Mouse (Mus musculus): ENCODE results near the gene Iqsec1. TPM values are rescaled to one million over a fixed set of nuclear protein-coding genes. Genes with fewer than 3 reads are reported as not detected.

Gene Iqsec1
- polyA plus RNA-seq, 1 experiment from 2014 or later = 16.9 TPM

DNA sequence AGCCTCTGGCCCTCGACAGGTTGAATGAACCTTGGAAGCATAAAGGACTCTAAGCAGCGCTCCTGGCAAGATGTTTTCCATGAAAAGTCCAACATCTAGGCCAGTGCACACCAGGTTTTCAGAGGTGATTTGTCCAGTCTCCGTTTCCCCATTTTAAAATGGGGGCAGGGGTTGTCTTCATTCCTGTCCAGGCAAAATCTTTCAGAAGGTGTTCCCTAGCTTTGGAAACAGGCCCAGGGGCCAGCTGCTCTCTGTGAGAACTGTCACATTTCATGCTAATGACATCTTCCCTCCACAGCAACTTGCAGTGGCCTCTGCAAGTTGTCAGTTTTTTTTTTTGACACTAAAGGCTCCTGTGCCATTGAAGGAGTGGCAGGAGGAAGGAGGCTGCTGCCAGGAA is 180.4 kb downstream of the Iqsec1 start:
- 48% methylated on average over 3 of the region's 3 CpGs for WGBS
- Histone ChIP-seq H3K27ac (no peak overlapping the region), H3K9me3 (no peaks in the 10 kb centered on the region), H3K4me3 (replicated peaks) (0 out of 2 replicates have a peak overlapping the region, but pooled peaks have one; percentile 45), H3K4me1 (replicated peaks) (peaks cover 49% of the 10 kb centered on the region), H3K27me3 (peaks cover 14% of the 10 kb centered on the region), H3K9ac (replicated peaks) (peak overlapping the region; percentile 17; the same call in 1 of the 2 replicates), H3K4me2 (replicated peaks) (peak overlapping the region; percentile 65), H3K36me3 (no peaks in the 10 kb centered on the region)
- ATAC-seq = no peak

DNA sequence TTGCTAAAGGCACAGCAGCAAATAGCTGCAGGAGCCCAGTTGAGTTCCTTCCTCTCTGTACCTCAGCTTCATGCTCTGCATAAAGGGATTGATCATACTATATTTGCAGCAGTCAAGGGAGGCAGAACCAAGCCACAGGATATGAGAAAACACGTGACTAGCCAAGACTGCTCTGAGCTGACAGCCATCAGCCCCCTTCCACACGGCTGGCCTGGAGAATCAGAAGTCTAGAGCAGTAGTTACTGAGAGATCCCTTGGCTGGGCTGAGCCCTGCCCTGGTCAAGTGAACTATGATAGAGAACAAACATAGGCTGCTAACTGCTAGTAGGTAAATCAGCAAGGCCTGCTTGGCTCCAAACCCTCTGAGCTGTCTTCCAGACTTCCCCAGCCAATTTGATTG is 180.9 kb downstream of the Iqsec1 start:
- no peak for ATAC-seq
- Histone ChIP-seq H3K27ac (no peak overlapping the region), H3K4me3 (replicated peaks) (no peak overlapping the region), H3K9me3 (no peaks in the 10 kb centered on the region), H3K4me1 (replicated peaks) (peaks cover 52% of the 10 kb centered on the region), H3K4me2 (replicated peaks) (peak overlapping the region; percentile 65; the same call in 1 of the 2 replicates), H3K36me3 (no peaks in the 10 kb centered on the region), H3K9ac (replicated peaks) (0 out of 2 replicates have a peak overlapping the region, but pooled peaks have one; percentile 17), H3K27me3 (peaks cover 14% of the 10 kb centered on the region)
- whole genome bisulfite sequencing = 33% methylated on average over 2 of the region's 2 CpGs

DNA sequence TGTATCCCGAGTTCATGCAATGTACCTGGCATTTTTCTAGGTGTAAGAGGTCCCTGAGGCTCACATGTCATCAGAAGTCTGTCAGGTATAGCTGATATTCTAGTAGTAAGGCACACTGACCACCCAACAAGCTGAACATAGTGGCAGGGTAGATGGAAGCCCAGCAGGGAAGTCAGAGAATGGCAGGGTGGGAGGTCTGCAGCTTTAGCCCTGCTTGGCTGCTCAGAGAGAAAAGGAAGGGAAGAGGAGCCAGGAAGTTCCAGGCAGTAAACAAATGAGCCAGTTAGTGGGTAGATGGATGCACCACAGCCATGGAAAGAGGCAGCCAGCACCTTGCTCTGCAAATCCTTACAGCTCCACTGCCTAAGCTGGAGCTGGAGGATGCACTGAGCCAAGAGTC is 181.7 kb downstream of the Iqsec1 start:
- peaks cover 57% of the 10 kb centered on the region for H3K4me1 ChIP-seq (replicated peaks)
- H3K27me3 ChIP-seq = peaks cover 12% of the 10 kb centered on the region
- no peaks in the 10 kb centered on the region for H3K9me3 ChIP-seq
- H3K27ac ChIP-seq = no peak overlapping the region
- 50% methylated on average over 1 of the region's 1 CpGs for WGBS
- H3K36me3 ChIP-seq = no peaks in the 10 kb centered on the region
- no peak overlapping the region for H3K9ac ChIP-seq (replicated peaks)
- ATAC-seq = no peak
- no peak overlapping the region for H3K4me2 ChIP-seq (replicated peaks)
- H3K4me3 ChIP-seq (replicated peaks) = no peak overlapping the region

DNA sequence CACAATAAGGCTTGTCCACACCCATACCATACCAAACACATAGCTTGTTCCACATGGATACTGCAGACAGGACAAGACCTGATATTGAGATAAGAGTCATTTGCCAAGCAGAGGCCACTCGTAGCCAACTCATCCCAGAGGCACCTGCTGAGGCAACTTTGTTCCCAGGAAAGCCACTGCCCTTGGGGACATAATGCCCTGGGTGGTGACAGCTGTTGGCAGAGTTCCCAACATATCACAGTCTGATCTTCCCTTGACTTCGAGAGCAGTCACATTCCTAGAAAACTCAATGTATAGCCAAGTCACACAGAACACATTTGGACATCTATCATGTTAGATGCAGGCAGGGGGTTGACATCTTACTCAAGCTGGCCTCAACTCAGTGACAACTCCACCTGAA is 183.4 kb downstream of the Iqsec1 start:
- Histone ChIP-seq H3K4me1 (replicated peaks) (peaks cover 44% of the 10 kb centered on the region), H3K27me3 (0 out of 2 replicates have a peak, but pooled peaks cover 4% of the 10 kb centered on the region), H3K36me3 (no peaks in the 10 kb centered on the region), H3K9ac (replicated peaks) (no peak overlapping the region), H3K9me3 (no peaks in the 10 kb centered on the region), H3K4me2 (replicated peaks) (no peak overlapping the region), H3K4me3 (replicated peaks) (no peak overlapping the region), H3K27ac (no peak overlapping the region)
- no peak for ATAC-seq
- whole genome bisulfite sequencing = 75% methylated on average over 2 of the region's 2 CpGs

DNA sequence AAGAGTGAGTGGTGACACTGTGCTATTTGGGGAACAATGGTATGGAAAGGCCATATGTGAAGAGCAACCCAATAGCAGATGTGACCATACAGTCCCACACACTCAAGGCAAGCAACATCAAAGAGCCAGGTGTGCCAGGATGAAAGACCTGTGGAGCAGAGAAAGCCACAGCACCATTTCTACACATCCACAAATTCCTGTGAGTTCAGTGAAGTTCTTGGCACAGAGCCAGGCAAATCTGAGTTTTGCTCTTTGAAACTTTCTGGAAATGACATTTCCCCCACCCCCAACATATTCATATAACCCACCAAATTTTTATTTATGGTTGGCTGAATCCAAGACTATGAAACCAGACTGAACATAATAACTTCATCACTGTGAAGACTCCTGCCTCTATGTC is 183.8 kb downstream of the Iqsec1 start:
- no peak for ATAC-seq
- no peaks in the 10 kb centered on the region for H3K9me3 ChIP-seq
- 0 out of 2 replicates have a peak, but pooled peaks cover 4% of the 10 kb centered on the region for H3K27me3 ChIP-seq
- H3K4me2 ChIP-seq (replicated peaks) = no peak overlapping the region
- no peak overlapping the region for H3K4me3 ChIP-seq (replicated peaks)
- H3K9ac ChIP-seq (replicated peaks) = no peak overlapping the region
- no peak overlapping the region for H3K27ac ChIP-seq
- H3K4me1 ChIP-seq (replicated peaks) = peaks cover 40% of the 10 kb centered on the region
- H3K36me3 ChIP-seq = no peaks in the 10 kb centered on the region

DNA sequence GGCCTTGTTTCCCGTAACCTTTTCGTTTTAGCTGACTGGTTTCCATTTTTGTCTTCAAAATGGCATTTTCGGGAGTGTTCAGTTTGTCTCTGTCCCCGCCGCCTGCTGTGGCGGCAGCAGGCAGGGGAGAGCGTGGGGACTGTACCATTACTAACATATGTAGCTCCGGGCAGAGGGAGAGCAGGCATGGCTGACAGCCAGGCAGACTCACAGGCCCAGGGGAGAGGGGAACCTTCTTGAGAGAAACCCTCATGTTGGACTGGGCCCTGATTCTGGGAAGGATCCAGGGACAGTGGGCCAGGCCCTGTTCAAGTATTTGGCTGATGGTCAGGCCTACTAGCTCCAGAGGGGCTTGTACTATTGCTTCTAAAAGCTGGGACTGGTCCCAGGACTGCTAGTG is 185.9 kb downstream of the Iqsec1 start:
- Histone ChIP-seq H3K36me3 (no peaks in the 10 kb centered on the region), H3K4me2 (replicated peaks) (no peak overlapping the region)
- 81% methylated on average over 8 of the region's 8 CpGs for WGBS

DNA sequence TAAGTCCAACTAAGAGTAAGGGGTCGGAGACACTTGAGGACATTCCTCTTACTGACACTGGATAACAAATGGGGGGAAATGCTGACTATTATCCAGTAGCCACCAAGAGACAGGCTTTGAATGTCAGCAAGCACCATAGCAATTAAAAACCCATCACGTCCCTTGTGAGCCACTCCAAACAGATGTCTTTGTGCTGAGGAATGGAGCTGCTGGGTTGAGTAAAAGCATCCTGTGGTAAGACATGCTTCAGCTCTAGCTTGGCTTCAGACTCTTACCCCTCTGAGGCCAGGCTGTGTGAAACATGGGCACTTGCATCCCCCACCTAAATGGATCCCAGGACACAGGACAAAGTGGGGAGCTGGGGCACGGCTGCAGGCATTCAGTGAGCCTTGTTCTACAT is 186.4 kb downstream of the Iqsec1 start:
- H3K9ac ChIP-seq (replicated peaks) = no peak overlapping the region
- H3K27me3 ChIP-seq = 0 out of 2 replicates have a peak, but pooled peaks cover 4% of the 10 kb centered on the region
- no peak overlapping the region for H3K4me2 ChIP-seq (replicated peaks)
- ATAC-seq = no peak
- WGBS = 66% methylated on average over 3 of the region's 3 CpGs
- no peak overlapping the region for H3K4me3 ChIP-seq (replicated peaks)
- peaks cover 14% of the 10 kb centered on the region for H3K4me1 ChIP-seq (replicated peaks)
- peak overlapping the region; percentile 51; the same call in 1 of the 2 replicates for H3K27ac ChIP-seq
- no peaks in the 10 kb centered on the region for H3K36me3 ChIP-seq
- H3K9me3 ChIP-seq = no peaks in the 10 kb centered on the region

More for the DNA sequence above, 185.9 kb downstream of the Iqsec1 start:
- H3K27ac ChIP-seq = no peak overlapping the region
- H3K27me3 ChIP-seq = 0 out of 2 replicates have a peak, but pooled peaks cover 4% of the 10 kb centered on the region
- 0 out of 2 replicates have a peak, but pooled peaks have one; percentile 43 for ATAC-seq
- no peak overlapping the region for H3K9ac ChIP-seq (replicated peaks)
- H3K9me3 ChIP-seq = no peaks in the 10 kb centered on the region
- H3K4me1 ChIP-seq (replicated peaks) = peaks cover 19% of the 10 kb centered on the region
- no peak overlapping the region for H3K4me3 ChIP-seq (replicated peaks)

DNA sequence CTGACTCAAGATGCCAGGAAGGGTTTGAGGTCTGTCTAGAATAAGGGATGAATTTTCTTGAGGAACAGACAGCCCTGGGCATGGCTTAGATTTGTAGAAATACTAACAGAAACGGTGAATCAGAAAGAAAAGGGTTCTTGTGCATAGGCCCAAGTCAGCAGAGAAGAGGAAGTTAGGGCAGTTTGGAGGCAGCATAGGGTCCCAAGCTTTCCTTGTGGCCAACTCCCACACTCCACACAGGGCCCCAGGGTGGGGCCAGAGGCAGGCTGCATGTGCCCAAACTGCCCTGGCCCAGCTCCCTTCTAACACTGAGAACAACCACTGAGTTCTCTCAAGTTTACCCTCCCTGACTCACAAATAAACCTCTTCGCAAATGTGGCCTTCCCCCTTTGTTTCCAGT is 187.7 kb downstream of the Iqsec1 start:
- Histone ChIP-seq H3K9me3 (no peaks in the 10 kb centered on the region), H3K9ac (replicated peaks) (no peak overlapping the region), H3K4me2 (replicated peaks) (no peak overlapping the region), H3K27ac (no peak overlapping the region), H3K4me1 (replicated peaks) (peaks cover 8% of the 10 kb centered on the region), H3K27me3 (no peaks in the 10 kb centered on the region), H3K4me3 (replicated peaks) (no peak overlapping the region), H3K36me3 (no peaks in the 10 kb centered on the region)
- WGBS = 92% methylated on average over 2 of the region's 2 CpGs
- ATAC-seq = no peak

DNA sequence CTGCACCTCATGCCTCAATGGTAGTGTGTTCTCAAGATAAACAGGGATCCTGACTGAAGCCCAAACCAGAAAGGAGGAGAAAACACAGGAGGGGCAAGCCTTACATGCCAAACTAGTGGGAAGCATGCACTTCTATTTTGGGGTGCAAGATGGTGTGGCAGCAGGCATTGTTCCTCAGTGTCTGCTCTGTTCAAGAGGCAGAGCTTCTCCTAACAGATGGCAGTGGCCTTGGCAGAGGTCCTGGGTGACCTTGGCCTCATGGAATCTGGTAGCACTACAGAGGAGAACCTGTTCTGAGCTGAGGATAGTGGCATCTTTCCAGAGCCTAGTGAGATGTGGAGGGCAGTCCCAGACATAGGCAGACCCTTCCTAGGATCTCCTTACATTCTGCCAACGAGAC is 189.4 kb downstream of the Iqsec1 start:
- H3K36me3 ChIP-seq = no peaks in the 10 kb centered on the region
- 84% methylated on average over 1 of the region's 1 CpGs for WGBS
- H3K9me3 ChIP-seq = no peaks in the 10 kb centered on the region
- no peak overlapping the region for H3K27ac ChIP-seq
- H3K4me1 ChIP-seq (replicated peaks) = peaks cover 8% of the 10 kb centered on the region
- H3K9ac ChIP-seq (replicated peaks) = no peak overlapping the region
- H3K4me3 ChIP-seq (replicated peaks) = no peak overlapping the region
- no peak for ATAC-seq
- no peaks in the 10 kb centered on the region for H3K27me3 ChIP-seq
- no peak overlapping the region for H3K4me2 ChIP-seq (replicated peaks)

DNA sequence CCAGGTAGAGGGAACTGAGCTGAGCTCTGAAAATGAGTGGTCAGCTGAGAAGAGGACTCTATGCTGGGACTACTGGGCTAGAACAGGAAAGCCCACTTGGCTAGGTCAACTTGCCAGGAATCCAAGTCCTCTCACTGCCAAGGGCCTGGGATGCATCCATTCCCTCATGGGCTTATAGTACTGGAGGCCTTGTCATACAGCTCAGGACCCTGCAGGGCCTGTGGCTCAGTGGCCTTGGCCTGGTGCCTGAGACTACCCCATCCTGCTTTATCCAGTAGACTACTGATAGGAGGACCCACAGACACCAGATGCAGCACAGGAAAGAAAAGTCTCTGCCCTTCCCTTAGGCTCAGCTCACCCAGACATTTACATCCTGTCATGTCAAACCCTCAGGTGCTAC is 190.3 kb downstream of the Iqsec1 start:
- Histone ChIP-seq H3K9ac (replicated peaks) (no peak overlapping the region), H3K4me1 (replicated peaks) (peaks cover 8% of the 10 kb centered on the region), H3K27me3 (no peaks in the 10 kb centered on the region), H3K27ac (no peak overlapping the region), H3K4me3 (replicated peaks) (no peak overlapping the region), H3K36me3 (no peaks in the 10 kb centered on the region), H3K9me3 (no peaks in the 10 kb centered on the region), H3K4me2 (replicated peaks) (no peak overlapping the region)
- ATAC-seq = no peak

DNA sequence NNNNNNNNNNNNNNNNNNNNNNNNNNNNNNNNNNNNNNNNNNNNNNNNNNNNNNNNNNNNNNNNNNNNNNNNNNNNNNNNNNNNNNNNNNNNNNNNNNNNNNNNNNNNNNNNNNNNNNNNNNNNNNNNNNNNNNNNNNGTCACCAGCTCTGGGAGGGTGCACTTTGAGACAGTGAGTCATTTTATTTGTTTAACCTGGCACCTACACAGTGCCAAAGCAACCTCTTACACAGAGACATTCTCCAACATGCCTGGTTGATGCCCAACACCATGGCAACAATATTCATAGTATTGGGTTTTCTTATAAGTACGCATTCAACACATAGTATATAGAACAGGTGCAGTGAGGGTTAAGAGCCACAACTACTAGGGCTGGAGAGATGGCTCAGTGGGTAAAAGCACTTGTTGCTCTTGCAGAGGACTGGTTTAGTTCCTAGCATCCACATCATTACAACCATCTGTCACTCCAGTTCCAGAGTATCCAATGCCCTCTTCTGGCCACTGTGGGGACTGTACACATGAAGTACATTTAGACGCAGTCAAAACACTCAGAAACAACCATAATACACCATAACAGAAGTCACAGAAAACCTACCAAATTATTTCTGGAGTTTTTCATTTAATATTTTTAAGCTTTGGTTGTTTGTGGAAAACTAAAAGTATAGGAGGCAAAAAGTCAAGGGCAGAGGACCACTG is 191.4 kb downstream of the Iqsec1 start:
- H3K9ac ChIP-seq (replicated peaks) = no peak overlapping the region
- no peaks in the 10 kb centered on the region for H3K9me3 ChIP-seq
- peaks cover under 1% of the 10 kb centered on the region; the same call in 1 of the 2 replicates for H3K4me1 ChIP-seq (replicated peaks)
- 97% methylated on average over 2 of the region's 2 CpGs for WGBS
- H3K4me3 ChIP-seq (replicated peaks) = no peak overlapping the region
- H3K36me3 ChIP-seq = no peaks in the 10 kb centered on the region
- H3K27ac ChIP-seq = no peak overlapping the region
- H3K4me2 ChIP-seq (replicated peaks) = no peak overlapping the region
- 0 out of 2 replicates have a peak, but pooled peaks cover 3% of the 10 kb centered on the region for H3K27me3 ChIP-seq
- no peak for ATAC-seq

DNA sequence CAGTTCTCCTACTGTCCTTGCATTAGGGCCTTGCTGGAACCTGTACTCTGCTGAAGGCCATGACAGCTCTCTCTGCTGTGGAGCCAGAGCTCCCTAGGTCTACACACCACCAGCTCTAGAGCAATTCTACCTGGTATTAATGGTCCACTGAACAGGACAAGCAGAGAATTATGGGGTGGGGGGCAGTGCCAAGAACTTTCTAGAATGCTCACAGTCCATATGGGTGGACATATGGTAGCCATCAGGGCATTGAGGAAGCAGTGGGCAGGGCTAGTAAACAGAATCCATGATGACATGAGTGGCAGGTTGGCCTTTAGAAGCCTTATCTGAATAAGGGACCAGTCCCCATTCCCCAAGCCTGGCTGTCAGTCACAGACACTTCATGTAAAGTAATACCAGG is 197.6 kb downstream of the Iqsec1 start:
- Histone ChIP-seq H3K27me3 (0 out of 2 replicates have a peak, but pooled peaks cover 3% of the 10 kb centered on the region), H3K36me3 (no peaks in the 10 kb centered on the region), H3K9ac (replicated peaks) (no peak overlapping the region), H3K9me3 (no peaks in the 10 kb centered on the region), H3K27ac (no peak overlapping the region), H3K4me3 (replicated peaks) (no peak overlapping the region), H3K4me2 (replicated peaks) (no peak overlapping the region), H3K4me1 (replicated peaks) (peaks cover 20% of the 10 kb centered on the region)
- ATAC-seq = no peak

DNA sequence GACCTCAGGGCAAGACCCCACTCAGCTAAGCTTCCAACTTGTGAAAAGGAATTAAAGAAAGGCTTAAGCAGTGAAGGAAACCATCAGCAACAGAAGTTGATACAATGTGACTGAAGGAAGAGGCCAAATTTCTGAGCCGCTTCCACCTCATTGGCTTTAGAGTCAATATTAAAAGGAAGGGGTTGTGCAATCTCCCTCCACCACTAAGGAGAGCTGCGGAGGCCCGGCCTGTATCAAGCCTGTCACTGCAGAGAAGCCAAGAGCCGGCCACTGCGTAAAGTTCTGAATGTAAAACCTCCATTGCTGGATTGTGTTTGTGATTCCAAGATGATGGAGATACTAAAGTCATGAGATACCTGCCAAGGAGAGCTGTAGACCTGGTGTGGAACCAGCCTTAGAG is 199.0 kb downstream of the Iqsec1 start:
- Histone ChIP-seq H3K4me2 (replicated peaks) (no peak overlapping the region), H3K4me1 (replicated peaks) (peaks cover 29% of the 10 kb centered on the region), H3K9ac (replicated peaks) (no peak overlapping the region), H3K9me3 (no peaks in the 10 kb centered on the region), H3K4me3 (replicated peaks) (no peak overlapping the region), H3K27me3 (0 out of 2 replicates have a peak, but pooled peaks cover 3% of the 10 kb centered on the region), H3K36me3 (no peaks in the 10 kb centered on the region), H3K27ac (no peak overlapping the region)
- no peak for ATAC-seq
- 21% methylated on average over 5 of the region's 5 CpGs for WGBS

Data from midbrain, embryonic 13.5 days (tissue).